Mouse (Mus musculus): Measurements from ENCODE around the gene Otulin.

The Otulin gene

DNA sequence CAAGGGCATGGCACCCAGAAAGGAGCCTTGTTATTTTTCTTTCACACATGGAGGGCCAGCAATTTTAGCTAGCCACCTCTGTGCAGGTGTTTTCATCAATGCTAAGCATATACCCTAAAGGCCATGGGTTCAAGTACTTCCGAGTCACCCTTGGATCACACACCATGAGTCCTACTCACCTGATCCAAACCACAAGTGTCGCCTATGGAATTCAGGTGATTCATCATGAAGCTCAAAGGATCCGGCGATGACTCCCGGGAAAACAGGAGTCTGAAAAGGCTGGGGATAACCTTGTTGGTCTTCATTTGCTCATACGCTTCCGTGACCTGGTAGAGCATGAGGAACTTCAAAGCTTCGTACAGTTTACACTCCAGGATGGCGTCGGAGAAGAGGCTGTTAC is 27.4 kb upstream of the Otulin start:
- peak; percentile 2 for DNase-seq (ENCODE audit: low spot score)

DNA sequence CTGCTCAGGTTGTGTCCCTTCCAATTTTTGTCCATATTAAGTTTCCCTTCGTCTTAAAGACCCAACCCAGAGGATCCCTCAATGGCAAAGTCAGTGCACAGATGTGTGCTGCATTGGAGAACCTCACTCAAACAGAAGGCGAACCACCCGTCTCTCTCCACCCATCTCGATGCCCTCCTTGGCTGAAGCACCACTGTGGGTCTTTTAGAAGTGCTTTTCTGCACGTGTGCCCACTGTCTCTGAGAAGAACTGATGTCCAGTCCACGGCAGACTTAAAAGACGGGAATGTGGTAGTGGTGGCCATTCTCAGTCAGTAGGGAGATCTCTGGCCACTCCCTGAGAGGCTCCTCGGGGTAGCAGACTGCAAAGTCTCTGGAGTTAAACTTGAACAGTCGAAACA is 26.1 kb upstream of the Otulin start:
- no peak for DNase-seq (ENCODE audit: low spot score)

DNA sequence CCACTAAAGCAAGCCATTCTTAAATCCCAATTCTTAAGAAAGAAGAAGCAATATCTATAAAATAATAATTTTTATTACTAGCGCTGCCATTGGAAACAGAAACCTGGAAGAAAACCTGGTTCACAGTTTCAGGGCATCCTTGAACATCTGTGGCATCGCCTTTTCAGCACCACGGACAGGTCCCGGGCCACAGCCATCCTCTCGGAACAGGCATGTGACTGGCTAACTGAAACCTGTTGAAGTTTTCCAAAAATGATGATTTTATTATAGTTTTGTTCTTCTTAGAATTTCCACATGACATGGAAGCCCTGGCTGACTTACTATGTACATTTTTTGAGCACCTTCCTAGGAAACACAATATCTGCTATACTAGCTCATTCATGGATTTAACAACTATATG is 24.5 kb upstream of the Otulin start:
- no peak for DNase-seq (ENCODE audit: low spot score)

DNA sequence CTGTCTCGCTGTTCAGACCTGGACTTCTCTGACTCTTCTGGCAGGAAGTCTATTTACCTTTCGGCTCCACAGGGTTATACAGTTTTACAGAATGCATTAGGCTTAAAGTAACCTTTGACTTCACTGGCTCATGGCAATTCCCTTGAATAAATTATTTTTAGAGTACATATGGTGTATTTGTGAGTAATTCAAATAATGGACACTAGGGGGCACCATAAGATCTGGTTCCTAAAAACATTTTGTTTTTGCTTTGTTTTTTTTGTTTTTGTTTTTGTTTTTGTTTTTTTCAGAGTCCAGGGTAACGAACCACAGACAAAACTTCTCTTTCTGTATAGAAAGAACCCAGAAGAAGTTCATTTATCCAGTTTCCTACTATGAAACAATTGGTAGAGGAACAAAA is 17.2 kb upstream of the Otulin start:
- no peak for DNase-seq (ENCODE audit: low spot score)

DNA sequence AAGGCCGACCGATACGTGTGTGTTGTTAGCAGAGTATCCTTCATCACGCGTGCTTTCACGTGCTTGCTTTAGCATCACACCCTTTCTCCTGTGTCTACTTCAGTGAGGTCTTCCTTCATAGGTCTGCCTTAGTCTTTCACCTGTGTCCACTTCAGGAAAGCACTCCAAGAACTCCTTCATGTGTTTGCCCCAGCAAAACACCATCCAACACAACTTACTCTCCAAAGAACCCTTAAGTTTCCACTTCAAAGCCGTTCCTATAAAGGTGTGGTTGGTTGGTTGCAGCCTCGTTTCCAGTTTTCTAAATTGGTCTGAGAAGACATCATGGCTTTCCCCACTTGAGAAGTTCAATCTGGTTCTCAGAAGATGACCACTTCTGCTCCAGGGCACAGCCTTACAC is 16.2 kb upstream of the Otulin start:
- no peak for DNase-seq (ENCODE audit: low spot score)

DNA sequence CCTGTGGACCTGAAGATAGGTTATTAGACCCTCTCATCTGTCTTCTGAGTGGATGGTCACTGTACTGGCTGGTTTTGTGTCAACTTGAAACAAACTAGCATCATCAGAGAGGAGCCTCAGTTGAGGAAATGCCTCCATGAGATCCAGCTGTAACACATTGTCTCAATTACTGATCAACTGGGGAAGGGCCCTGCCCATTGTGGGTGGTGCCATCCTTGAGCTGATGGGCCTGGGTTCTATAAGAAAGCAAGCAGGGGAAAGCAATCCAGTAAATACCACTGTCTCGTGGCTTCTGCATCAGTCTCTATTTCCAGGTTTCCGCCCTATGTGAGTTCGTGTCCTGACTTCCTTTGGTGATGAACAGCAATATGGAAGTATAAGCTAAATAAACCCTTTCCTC is 14.8 kb upstream of the Otulin start:
- no peak for DNase-seq (ENCODE audit: low spot score)

DNA sequence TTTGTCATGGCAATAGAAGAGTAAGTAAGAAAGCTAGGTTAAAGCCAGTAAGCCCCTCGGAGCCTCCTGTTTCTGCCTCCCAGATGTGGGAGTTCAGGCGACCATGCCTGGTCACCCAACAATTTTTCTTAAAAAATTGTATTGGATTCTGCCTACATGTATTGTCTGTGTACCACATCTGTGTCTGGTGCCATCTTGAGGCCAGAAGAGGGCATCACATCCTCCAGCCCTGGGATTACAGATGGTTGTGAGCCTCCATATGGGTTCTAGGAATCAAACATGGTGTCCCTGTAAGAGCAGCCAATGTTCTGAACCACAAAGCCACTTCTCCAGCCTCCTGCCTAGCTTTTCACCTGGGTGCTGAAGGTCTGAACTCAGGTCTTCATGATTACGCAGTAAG is 12.4 kb upstream of the Otulin start:
- peak; percentile 62 for DNase-seq (ENCODE audit: low spot score)

DNA sequence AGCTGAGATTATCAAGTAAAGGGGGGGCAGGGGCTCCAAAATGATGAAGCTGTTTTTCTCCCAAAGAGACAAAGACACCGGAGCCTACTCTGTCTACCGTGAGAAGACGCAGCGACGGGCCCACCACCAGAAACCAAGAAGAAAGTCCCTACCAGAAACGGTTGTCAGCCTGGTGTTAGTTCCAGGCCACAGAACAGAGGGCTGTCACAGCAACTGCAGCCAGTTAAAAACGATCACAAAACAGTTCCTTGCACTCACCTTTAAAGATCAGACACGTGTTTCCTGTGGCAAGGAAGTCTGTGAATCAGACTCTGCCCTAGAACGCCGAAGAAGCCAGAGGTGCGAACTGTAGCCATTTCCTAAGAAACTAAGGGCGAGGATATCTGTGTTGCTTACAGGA is 10.7 kb upstream of the Otulin start:
- DNase-seq (ENCODE audit: low spot score), result no peak

DNA sequence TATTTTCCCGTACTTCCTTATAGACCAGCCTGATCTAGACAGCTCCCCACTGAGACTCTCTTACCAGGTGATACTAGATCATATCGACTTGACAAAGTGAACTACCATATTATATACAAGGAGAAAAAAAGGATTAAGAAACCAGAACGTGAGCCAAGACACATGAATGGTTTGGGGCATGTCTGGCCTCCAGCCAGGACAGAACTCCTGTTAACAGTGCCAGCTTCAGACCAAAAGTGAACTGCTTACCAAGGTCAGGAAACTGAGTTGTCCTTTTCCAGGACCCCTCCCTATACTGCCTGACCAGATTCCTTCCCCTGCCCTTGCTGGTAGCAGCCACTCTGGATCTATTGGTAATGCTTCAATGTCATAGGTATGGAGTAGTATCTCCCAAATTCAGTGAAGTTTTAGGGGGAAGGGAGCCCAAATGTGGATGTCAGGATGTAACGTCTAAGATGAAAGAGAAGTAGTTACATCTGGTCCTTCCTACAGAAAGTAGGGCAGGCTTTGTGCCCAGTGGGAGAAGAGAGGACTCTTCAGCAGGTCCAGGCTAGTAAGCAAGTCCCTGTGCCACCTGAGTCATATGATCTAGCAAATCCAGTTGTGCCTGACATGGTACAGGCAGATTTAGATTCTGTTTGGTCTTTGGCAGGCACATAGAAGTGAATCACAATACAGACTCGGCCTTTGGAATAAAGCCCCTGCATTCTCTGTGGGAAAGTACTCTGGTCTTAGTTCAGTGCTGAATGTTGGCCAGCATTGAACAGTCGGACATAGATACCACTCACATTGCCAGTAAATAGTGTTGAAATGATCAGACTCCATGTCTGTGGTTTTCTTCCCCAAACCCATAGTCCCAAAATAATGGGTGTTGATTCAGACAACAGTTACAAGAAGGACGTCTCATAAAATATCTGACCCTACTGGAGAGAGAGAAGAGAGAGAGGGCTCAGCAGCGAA is 3.7 kb upstream of the Otulin start:
- no peak for DNase-seq (ENCODE audit: low spot score)

DNA sequence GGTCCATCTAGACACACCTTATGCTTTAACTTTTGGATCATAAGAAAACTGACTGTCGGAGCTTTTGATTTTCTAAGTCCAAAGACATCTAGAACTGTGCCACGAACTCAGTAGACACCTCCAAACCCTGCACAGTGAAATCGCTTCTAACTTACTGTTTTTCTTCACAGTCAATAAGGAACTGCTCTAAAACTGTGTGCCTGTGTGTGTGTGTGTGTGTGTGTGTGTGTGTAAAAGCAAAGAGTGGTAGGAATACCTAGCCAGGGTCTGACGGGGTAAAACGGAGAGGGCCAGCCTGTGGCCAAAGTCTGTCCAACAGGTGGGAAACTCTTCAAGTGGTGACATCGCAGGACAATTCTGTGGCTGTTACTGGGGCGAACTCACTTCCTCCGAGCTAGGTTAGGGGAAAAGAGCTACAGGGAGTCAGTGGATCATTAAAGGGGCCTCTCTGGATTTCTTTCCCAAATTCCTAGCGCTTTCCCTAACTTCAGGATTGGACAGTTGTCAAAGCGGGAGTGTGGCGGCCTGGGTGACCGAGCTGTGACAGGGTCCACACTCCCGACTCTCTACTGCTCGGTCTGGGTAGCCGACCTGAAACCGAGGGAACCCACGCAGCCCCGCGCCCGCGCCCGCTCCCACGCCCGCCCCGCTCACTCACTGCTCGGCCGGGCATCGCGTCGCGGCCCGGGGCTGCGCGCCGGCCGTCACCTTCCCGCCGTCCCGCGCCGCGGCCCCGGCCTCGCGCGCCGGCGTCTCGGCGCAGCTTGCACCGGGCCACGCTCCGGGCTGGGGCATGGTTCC is 493 bp downstream of the Otulin start:
- no peak for DNase-seq (ENCODE audit: low spot score)

DNA sequence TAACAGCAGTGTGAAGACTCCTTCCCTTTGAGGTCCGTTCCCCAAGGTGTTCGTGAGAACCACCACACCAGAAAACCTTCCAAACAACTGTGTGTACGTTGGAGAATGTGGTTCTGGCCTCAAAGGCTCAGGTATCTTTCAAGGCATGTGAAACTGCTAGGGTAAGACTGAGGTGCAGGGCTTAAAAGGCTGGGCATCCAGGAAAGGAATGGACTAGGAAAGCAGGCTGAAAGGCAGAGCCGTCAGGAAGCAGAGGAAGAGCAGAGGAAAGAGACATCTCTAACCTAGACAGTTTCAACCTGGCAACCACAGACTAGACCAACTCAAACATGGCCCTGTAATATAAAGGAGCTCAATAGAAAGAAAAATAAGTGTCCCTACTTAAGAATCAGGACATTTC is 1.4 kb downstream of the Otulin start:
- DNase-seq (ENCODE audit: low spot score), result no peak

DNA sequence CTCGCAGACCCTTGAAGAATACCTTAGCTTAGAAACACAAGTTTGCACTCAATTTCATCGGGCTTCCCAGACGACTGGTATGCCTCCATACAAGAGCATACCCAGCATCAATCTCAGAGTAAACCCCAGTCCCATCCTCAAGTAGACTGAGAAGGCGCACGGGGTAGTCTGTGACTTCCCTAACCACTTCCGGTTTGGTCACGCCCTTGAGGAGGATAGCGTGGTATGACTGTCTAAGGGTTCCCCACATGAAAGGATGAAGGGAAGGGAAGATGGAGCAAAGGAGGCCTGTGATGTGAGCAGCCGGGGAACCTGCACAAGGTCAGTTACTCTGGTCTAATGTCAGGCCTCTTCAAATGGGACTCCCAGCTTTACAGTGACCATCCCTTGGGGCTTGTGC is 2.7 kb downstream of the Otulin start:
- DNase-seq (ENCODE audit: low spot score), result no peak

DNA sequence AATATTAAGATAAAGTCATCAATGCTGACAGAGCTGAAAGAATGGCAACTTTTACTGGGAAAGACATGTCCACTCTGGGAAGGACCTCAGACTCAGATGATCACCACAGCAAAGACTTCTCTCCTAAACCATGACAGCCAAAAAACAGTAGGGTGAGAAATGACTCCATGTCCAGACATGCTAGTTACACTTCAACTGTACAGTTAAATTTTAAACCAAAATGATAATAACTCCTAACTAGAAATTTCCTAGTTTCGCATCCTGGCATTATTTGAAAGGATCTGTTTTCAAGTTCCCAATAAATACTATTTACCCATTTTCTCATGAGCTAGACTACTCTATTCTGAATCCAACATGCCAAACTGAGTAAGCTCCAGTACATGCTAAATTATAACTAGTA is 4.2 kb downstream of the Otulin start:
- DNase-seq (ENCODE audit: low spot score), result no peak

DNA sequence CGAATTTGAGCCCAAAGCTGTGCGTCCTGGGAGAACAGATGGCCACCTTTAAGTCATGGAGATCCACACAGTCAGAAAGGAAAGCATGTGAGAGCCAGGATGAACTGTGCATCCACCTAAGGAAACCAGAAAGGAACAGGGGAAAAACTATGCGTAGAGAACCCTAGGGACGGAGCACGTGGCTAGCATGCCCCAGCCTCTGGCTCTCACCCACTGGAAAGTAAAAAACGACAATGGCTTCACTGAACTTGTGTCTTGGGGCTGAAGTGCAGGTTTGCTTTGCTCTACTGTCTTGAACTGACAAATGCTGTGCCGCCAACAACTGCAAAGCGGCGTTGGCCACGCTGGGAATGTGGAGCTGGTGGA is 4.6 kb downstream of the Otulin start:
- DNase-seq (ENCODE audit: low spot score), result no peak

DNA sequence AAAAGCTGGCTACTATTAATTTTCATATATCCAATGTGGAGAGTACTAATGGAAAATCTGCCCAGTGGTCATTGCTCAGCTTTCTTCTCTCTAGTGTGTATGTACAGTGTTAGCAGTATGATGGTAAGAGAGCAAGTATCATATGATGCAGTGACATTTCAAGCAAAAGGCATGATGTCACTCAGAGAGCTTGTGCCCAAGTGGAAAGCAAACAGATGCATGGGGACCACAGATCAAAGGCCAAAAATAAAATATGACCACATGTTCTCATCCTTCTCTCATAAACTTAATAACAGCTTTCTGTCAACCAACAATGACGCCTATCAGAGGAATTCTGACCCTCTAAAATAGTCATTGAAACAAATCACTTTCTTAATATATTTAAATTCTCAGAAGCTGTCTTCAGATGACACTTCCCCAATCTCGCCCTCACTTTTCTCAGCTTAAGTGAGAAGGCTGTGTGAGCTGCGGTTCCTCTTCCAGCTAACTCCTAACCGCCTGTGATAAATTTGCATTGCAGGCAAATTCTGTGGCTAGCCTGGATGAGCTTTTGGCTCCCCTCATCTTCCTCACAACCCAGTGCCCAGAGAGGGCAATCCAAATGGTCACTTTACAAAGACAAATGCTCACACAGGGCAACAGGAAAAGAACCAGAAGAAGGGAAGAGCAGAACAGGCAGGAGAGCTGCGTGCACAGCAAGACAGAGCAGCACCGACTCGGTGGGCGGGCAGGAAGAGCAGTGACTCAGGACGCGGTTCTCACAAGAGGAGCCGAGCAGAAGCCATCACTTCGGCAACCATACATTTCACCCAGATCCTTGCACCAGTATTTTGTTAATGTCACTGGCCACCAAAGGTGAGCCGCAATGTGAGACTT is 5.2 kb downstream of the Otulin start:
- no peak for DNase-seq (ENCODE audit: low spot score)

DNA sequence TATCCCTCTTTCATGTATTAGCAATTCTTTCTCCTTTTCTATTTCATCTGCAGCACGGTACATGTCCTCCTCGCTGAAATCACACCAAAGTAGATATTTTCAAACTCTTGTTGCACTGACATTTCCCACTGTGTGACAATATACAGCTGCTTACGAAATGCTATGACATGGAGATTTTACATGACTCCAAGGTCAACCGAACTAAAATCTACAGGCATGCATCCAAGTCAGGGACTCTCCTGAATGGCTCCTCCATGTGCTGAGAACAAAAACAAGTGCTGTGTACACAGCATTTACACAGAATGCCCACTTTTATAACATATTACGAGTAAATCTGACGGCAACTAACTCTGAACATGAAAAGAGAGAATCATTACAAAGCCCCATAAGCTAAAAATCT is 7.2 kb downstream of the Otulin start:
- DNase-seq (ENCODE audit: low spot score), result no peak

DNA sequence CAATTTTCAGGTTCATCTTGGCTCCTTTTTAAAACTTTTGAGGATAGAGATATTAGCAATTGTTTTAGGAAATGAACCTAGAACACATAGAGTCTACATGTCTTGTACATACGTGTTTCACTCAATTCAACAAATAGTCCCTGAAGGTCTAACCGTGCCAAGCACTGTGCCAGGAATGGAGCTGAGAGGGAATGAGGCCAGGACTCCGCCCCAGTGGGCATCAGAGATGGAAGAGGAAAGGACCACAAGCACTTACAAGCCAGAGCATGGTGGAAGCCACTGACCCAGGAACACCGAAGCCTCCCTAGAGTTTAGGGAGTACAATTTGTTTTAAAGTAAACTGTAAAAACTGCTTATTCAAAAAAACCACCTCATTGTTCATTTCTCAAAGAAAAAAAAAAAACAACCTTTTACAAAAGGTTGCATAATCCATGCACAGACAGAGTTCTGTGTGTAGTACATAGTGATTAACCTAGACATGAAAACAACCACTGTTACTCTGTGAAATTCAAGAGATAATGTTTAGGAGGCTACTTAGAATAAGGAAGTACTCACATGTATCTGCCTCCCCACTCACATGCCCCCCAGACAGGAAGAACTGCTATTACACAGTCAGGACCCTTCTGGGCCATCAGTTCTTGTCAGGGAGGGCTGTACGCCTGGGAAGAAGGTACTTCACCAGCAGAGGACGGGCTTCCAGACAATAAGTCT is 9.9 kb downstream of the Otulin start:
- no peak for DNase-seq (ENCODE audit: low spot score)

DNA sequence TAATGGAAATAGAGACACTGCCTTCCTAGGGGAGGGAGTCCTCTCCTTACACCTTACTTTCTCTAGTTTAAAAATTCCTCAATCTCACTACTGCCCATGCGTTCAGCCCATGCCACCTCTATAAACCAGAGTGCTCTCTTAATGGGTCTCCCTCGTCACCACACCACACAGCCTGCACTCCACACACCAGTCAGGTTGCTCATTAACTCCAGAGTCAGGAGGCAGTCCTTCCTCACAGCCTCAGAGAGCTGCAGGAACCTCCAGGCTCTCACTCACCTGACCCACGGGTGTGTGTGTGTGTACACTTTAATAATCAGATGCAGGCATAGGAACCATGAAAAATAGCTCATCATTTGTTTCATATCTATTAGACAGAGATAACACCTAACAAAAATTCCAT is 10.8 kb downstream of the Otulin start:
- DNase-seq (ENCODE audit: low spot score), result no peak

DNA sequence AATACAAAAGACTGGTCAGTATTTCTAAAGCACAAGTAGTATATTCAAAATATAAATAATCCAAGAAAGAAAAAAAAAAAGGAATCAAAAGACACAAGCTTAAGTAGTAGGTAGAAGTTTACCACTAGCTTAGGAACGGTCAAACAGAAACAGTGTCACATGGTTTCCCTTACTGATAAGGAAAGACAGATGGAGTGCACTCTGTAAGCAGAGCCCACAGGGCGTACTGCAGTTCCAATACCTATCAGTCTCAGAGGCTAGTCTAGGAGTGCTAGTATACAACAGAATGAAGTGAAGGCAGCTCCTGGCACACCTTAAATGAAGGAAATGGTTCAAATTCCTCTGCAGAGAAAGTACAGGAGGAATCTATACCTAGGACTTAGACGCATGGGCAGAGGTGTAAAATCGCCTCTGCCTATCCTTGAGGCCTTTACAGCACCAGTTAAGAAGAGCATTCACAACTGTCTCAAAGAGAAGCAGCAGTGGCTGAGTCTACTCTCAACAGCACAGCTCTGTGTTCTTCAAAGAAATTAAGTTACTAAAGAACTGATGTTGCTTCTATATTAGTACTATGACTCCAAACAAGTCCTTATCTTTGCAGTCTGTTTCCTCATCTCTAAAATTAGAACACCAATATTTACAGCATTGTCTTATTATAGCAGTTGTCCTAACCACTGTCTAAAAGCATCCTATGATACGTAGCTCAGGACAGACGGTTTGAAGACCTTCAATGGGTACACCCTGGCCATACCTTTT is 11.5 kb downstream of the Otulin start:
- DNase-seq (ENCODE audit: low spot score), result no peak

DNA sequence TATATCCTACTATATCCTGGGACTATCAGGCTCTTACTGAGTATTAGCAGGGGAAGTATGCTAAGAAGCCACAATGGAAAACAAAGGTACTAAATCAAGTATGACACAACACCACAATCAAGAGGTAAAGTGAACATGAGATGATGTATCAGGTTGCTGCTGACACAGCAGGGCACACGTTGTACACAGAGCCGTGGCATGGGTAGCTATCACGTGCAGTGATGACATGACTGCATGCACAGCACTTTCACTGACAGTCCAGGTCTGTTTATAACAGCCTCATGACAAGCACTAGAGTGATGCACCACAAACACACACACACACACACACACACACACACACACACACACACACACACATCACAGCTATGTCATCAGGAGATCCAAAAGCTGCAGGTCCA is 13.3 kb downstream of the Otulin start:
- DNase-seq (ENCODE audit: low spot score), result no peak

DNA sequence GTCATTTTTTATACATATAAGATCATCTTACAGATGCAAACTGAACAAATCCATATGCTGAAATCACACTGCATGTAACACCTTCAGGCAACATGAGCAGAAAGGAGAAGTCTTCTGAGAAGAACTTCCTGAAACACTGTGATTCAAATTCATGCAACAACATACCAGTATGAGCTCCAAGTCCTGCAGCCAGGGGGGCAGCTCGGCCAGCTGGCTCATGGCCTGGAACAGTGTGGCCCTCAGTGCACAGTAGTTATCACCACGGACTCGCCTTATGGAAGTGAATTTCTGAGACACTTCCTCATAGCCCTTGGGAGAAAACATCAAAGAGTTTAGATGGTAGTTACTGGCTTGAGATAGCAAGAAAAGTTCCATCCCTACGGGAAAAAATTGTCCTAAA is 14.3 kb downstream of the Otulin start:
- no peak for DNase-seq (ENCODE audit: low spot score)
